Mouse (Mus musculus) lung, embryonic 16.5 days (tissue): ENCODE results near the gene Qars. TPM values are rescaled to one million over a fixed set of nuclear protein-coding genes. Genes with fewer than 3 reads are reported as not detected.

Source experiments
- ATAC-seq: fragments of 200-750 bp; cut with Nextera tagmentation; 2 replicates; pipeline ENCODE4 v1.8.0; 2017; ENCODE audit warnings: low read depth, mild to moderate bottlenecking, moderate library complexity
- H3K27ac ChIP-seq: fragments of 300-500 bp; sonication (generic); 2 replicates; pipeline ENCODE4 v1.5.1; 2014; ENCODE audit warnings: mild to moderate bottlenecking, control low read depth, low read length
- H3K27me3 ChIP-seq: fragments of 300-500 bp; sonication (generic); 2 replicates; pipeline ENCODE4 v1.6.1; 2014; ENCODE audit warnings: low read depth, low read length, mixed read lengths; ENCODE audit not compliant: control insufficient read depth, insufficient read depth
- H3K36me3 ChIP-seq: fragments of 300-500 bp; sonication (generic); 2 replicates; pipeline ENCODE4 v1.6.1; 2014; ENCODE audit warnings: low read length; ENCODE audit not compliant: control insufficient read depth, insufficient read depth
- H3K4me1 ChIP-seq: fragments of 300-500 bp; sonication (generic); replicated peaks from 2 replicates; pipeline ENCODE4 v1.6.1; 2014; ENCODE audit warnings: low read length, mixed read lengths; ENCODE audit not compliant: control insufficient read depth, insufficient read depth
- H3K4me2 ChIP-seq: fragments of 300-500 bp; sonication (generic); 2 replicates; pipeline ENCODE4 v1.6.1; 2014; ENCODE audit warnings: low read depth, low read length, control low read depth
- H3K4me3 ChIP-seq: fragments of 300-500 bp; sonication (generic); 2 replicates; pipeline ENCODE4 v1.5.1; 2014; ENCODE audit warnings: mild to moderate bottlenecking, low read length, control low read depth
- H3K9ac ChIP-seq: fragments of 300-500 bp; sonication (generic); 2 replicates; pipeline ENCODE4 v1.6.1; 2014; ENCODE audit warnings: low read length, control low read depth
- H3K9me3 ChIP-seq: fragments of 300-500 bp; sonication (generic); 2 replicates; pipeline ENCODE4 v1.6.1; 2016; ENCODE audit warnings: low read length; ENCODE audit not compliant: control insufficient read depth
- WGBS: fragments of 180-500 bp; shearing (Covaris S2); extraction: QIAGEN DNeasy Blood & Tissue Kit; methylation state at CpG from one replicate; pipeline ENCODE4 v1.1.7; 2014; 5-methylcytosine and 5-hydroxymethylcytosine counted together
- polyA plus RNA-seq: library from polyadenylated mRNA; unstranded; fragments of >200 nt; fragmentation: Nextera tagmentation; extraction: Ambion mirVana; gene quantifications from 2 replicates; pipeline ENCODE4 v1.2.1, GENCODE M21; 2015

Gene Qars
- polyA plus RNA-seq, 1 experiment from 2014 or later, result 97.4 TPM

- ATAC-seq, result no peak
- Histone ChIP-seq H3K36me3 (peaks cover 67% of the 10 kb centered on the region), H3K9ac (no peak overlapping the region), H3K9me3 (no peaks in the 10 kb centered on the region), H3K4me3 (no peak overlapping the region), H3K27me3 (no peaks in the 10 kb centered on the region), H3K4me1 (peaks cover 16% of the 10 kb centered on the region), H3K4me2 (no peak overlapping the region), H3K27ac (no peak overlapping the region)
- WGBS, result 92% methylated on average over 15 of the region's 15 CpGs
Measured at GRCm38 (mm10) chr9:108484021-108484420, 23.5 kb upstream of the Qars start.

GRCm38 (mm10) chr9:108485301-108485875, 22.1 kb upstream of the Qars start:
- no peak overlapping the region for H3K27ac ChIP-seq
- no peak overlapping the region for H3K4me3 ChIP-seq
- no peak for ATAC-seq
- H3K27me3 ChIP-seq, result no peaks in the 10 kb centered on the region
- H3K9me3 ChIP-seq, result no peaks in the 10 kb centered on the region
- peaks cover 14% of the 10 kb centered on the region for H3K4me1 ChIP-seq
- 92% methylated on average over 19 of the region's 19 CpGs for WGBS
- H3K9ac ChIP-seq, result no peak overlapping the region
- H3K36me3 ChIP-seq, result peaks cover 71% of the 10 kb centered on the region
- H3K4me2 ChIP-seq, result no peak overlapping the region

GRCm38 (mm10) chr9:108486973-108487530, 20.5 kb upstream of the Qars start:
- Histone ChIP-seq H3K36me3 (peaks cover 65% of the 10 kb centered on the region), H3K9ac (no peak overlapping the region), H3K27ac (no peak overlapping the region), H3K4me2 (no peak overlapping the region), H3K4me3 (no peak overlapping the region), H3K4me1 (peaks cover 11% of the 10 kb centered on the region), H3K27me3 (no peaks in the 10 kb centered on the region), H3K9me3 (no peaks in the 10 kb centered on the region)
- WGBS, result 90% methylated on average over 8 of the region's 8 CpGs
- ATAC-seq, result no peak

- Histone ChIP-seq H3K36me3 (peaks cover 59% of the 10 kb centered on the region), H3K4me1 (peaks cover 12% of the 10 kb centered on the region), H3K9ac (no peak overlapping the region), H3K9me3 (no peaks in the 10 kb centered on the region), H3K27me3 (no peaks in the 10 kb centered on the region), H3K4me3 (no peak overlapping the region), H3K4me2 (no peak overlapping the region), H3K27ac (no peak overlapping the region)
- ATAC-seq, result no peak
- 94% methylated on average over 17 of the region's 17 CpGs for whole genome bisulfite sequencing
Measured at GRCm38 (mm10) chr9:108488403-108488802, 19.1 kb upstream of the Qars start.

DNA sequence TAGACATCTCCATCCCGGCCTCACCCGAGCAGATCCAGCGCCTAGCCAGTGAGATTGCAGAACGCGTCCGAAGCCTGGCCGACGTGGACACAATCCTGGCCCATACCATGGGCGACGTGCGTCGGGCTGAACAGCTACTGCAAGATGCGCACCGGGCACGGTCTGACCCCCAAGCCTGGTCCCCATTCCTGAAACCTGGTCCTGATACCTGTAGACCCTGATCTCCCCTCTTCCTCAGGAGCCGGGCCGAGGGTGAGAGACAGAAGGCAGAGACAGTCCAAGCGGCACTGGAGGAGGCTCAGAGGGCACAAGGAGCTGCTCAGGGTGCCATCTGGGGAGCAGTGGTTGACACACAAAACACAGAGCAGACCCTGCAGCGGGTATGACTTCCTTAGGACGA, 18.3 kb upstream of the Qars start:
- Histone ChIP-seq H3K4me1 (peaks cover 12% of the 10 kb centered on the region), H3K4me2 (no peak overlapping the region), H3K27me3 (no peaks in the 10 kb centered on the region), H3K36me3 (peaks cover 60% of the 10 kb centered on the region), H3K9ac (no peak overlapping the region), H3K4me3 (no peak overlapping the region), H3K27ac (no peak overlapping the region), H3K9me3 (no peaks in the 10 kb centered on the region)
- ATAC-seq, result no peak
- 92% methylated on average over 20 of the region's 20 CpGs for WGBS

DNA sequence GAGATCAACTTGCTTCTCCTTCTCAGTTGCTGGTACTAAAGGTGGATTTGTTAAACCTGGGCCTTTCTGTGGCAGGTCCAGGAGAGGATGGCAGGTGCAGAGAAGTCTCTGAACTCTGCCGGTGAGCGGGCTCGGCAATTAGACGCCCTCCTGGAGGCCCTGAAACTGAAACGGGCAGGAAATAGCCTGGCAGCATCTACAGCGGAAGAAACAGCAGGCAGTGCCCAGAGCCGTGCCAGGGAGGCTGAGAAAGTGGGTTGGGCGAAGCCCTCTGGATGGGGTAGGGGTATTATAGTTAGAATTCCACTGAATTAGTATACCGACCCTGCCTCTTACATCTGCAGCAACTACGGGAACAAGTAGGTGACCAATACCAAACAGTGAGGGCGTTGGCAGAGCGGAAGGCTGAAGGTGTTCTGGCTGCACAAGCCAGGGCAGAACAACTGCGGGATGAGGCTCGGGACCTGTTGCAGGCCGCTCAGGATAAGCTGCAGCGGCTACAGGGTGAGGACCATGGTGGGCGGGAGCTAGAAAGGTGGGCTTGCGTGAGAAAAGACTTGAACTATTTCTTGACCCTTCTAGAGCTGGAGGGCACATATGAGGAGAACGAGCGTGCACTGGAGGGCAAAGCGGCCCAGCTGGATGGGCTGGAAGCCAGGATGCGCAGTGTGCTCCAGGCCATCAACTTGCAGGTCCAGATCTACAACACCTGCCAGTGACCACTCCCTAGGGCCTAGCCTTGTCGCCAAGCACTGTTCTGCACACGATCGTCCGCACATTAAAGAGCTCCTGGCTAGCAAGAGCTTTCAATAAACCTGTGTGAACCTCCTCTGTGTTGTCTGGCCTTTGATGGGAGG, 17.6 kb upstream of the Qars start:
- WGBS, result 58% methylated on average over 26 of the region's 26 CpGs
- peaks cover 12% of the 10 kb centered on the region for H3K4me1 ChIP-seq
- peak overlapping the region; percentile 86 for H3K4me2 ChIP-seq
- peak; percentile 4 for ATAC-seq
- peaks cover 63% of the 10 kb centered on the region for H3K36me3 ChIP-seq
- H3K27ac ChIP-seq, result peak overlapping the region; percentile 96
- H3K9ac ChIP-seq, result peak overlapping the region; percentile 93
- peak overlapping the region; percentile 84 for H3K4me3 ChIP-seq
- H3K9me3 ChIP-seq, result no peaks in the 10 kb centered on the region
- H3K27me3 ChIP-seq, result no peaks in the 10 kb centered on the region

DNA sequence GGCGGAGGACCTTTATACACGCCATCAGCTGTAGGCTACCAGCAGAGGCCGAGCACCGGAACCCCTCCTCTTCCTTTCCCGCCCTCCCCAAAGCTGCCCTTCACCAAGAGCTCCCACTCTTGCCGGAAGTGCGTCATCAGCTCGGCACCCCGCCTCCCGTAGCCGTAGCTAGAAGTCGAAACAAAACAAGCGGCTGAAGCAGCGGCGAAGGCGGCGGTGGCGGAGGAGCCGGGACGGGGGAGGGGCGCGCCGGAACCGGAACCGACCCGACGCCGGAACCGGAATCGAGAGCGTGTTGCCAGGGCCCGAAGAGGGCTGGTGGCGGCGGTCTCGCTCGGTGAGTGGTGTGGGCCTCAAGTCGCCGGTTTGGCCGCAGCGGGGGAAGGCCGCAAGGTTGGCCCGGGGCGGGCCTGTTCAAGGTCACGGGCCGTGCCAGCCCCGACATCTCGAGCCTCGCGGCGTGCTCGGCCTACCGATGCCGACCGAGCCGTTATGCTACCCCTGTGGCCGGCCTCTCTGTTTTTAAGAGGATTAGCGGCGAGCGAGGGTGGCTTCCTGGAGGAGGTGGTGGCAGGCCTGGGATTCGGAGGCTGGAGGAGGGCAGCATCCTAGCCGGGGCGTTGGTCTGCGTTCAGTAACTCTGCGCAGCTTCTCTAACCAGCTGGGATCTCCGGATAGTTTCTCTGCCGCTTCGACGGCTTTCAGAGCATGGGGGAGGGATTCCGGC, 16.8 kb upstream of the Qars start, which contains the start of gene Usp19:
TSS of gene Usp19 (plus strand) at position 44 of the 727 bp plus-strand sequence.
- peak within 1 kb of the TSS; percentile 93 for H3K9ac ChIP-seq
- ATAC-seq, result peak; percentile 96

DNA sequence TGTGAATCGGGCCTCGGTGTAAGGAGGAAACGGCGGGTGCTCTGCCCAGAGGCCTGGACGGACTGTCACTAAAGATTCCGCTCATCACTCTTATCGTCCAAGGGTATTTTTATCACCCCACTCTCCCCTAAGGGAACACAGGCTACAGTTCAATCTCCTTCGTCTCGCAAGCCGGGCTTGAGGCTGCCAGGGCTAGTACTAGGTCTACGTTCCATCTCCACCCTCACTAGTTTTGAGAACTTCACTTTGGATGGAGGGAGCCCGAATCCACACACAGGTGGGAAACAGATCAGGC, 16.3 kb upstream of the Qars start:
- Histone ChIP-seq H3K4me1 (peaks cover 12% of the 10 kb centered on the region), H3K9ac (peak overlapping the region; percentile 93), H3K4me3 (peak overlapping the region; percentile 84), H3K36me3 (peaks cover 63% of the 10 kb centered on the region), H3K27ac (peak overlapping the region; percentile 96), H3K27me3 (no peaks in the 10 kb centered on the region), H3K4me2 (peak overlapping the region; percentile 86), H3K9me3 (no peaks in the 10 kb centered on the region)
- 4% methylated on average over 12 of the region's 12 CpGs for WGBS
- no peak; the same call in 1 of the 2 replicates for ATAC-seq

More for the DNA sequence above, 16.8 kb upstream of the Qars start, which contains the start of gene Usp19:
- H3K36me3 ChIP-seq, result peaks cover 62% of the 10 kb centered on the region
- peak within 1 kb of the TSS; percentile 86 for H3K4me2 ChIP-seq
- peak within 1 kb of the TSS; percentile 84 for H3K4me3 ChIP-seq
- peaks cover 12% of the 10 kb centered on the region for H3K4me1 ChIP-seq
- H3K9me3 ChIP-seq, result no peaks in the 10 kb centered on the region
- H3K27ac ChIP-seq, result peak within 1 kb of the TSS; percentile 96
- WGBS, result under 1% methylated on average over 68 of the region's 69 CpGs
- no peaks in the 10 kb centered on the region for H3K27me3 ChIP-seq
